Mouse (Mus musculus): ENCODE results near the gene Rcsd1.

DNA sequence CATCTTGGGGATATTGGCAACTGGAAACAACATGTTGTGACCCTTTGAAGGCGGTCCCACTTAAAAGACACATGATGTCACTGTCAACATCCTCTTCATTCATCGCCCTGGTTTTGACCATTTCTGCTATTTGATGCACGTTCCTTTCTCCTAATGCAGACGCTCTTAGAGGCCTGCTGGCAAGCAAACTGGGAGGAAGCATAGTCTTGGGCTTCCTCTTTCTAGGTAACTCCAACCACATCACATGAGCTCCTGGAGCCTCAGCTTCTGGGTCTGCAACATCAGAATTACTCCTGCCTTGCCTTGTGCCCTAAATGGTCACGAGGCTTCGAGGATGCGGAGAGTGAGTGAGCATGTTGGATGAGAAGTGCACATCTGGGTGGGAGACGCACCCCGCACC is 34.4 kb downstream of the Rcsd1 start:
- TF ChIP-seq MAX (IDR thresholded peaks at IDR 0.05; ENCODE audit: low read depth) (no peak), POLR2A (IDR thresholded peaks at IDR 0.05; ENCODE audit: insufficient read length, low read depth) (no peak), TCF3 (IDR thresholded peaks at IDR 0.05; ENCODE audit: insufficient read length, low read depth) (no peak), E2F4 (IDR thresholded peaks at IDR 0.05; ENCODE audit: insufficient read depth) (no peak), USF1 (IDR thresholded peaks at IDR 0.05; ENCODE audit: low read depth) (no peak), TCF12 (IDR thresholded peaks at IDR 0.05; ENCODE audit: insufficient read depth, poor library complexity, severe bottlenecking) (no peak), MYOG (IDR thresholded peaks at IDR 0.05; ENCODE audit: control insufficient read depth in 1 of 3, insufficient read depth in 1 of 3, insufficient read length in 2 of 3, low read depth in 2 of 3) (no peak), SRF (IDR thresholded peaks at IDR 0.05; ENCODE audit: control insufficient read depth, insufficient read length, low read depth) (no peak), MYOD1 (IDR thresholded peaks at IDR 0.05; ENCODE audit: control insufficient read depth in 1 of 3, insufficient read length in 2 of 3, low read depth in 2 of 3) (no peak), CEBPB (IDR thresholded peaks at IDR 0.05; ENCODE audit: insufficient read depth, poor library complexity, severe bottlenecking) (no peak)

All from myocyte (in vitro differentiated cells).